Mouse (Mus musculus): ENCODE measurements around the gene Zfp420. TPM values are rescaled to one million over a fixed set of nuclear protein-coding genes. Genes with fewer than 3 reads are reported as not detected.
A peak's percentile ranks its signal among the peaks of the same experiment; 100 is the strongest.

Zfp420 gene
- polyA plus RNA-seq (2015; fragmentation: Nextera tagmentation; extraction: Ambion mirVana), result 10.4 and 11.1 TPM in 2 replicates

DNA sequence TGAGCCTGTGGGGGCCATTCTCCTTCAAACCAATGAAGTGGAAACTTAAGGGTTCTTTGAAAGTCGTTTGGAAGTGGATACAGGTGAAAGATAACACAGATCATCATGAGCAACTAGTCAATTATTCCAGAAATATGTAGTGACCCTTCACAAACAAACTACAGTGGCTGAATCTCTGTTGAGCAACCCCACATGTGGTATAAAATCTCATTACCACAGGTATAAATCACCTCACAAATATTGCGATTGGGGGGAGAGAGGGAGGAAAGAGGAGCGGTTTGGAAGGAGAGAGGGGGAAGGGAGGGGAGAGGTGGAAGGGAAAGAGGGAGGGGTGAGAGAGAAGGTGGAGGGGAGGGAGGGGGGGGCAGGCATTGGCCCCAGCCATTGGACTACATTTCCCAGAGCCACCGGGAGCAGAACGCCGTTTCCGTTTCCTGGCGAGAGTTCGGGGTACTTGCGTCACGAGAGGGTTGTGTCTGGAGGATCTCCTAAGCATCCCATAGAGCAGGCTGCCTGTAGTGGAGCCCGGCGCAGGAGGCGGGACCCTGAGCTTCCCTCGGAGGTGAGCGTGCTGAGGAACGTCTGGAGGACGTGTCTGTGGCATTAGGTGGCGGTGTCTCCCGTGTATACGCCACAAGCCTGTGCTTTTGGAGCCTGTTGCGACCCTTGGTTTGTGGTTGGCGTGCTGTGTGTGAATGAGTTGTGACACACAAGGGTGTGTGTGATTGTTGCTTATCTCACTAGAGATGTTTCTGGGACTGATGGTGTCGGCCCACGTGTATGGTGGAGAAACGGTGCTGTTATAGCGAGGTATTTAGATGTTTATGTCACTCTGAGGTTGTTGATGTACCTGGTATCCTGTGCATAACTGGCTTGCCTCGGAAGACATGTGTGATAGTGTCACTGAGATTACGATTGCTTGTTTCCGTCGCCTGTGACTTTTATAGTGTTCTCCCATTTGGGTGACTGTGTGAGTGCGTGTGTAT is at the start of gene Zfp420:
Zfp420 (plus strand) TSS at position 448 of the 986 bp plus-strand sequence.
- peaks cover 10% of the 10 kb centered on the region for H3K4me1 ChIP-seq
- H3K27ac ChIP-seq, result no peak within 1 kb of the TSS
- H3K4me3 ChIP-seq, result peak within 1 kb of the TSS; percentile 56
- H3K4me2 ChIP-seq (replicated peaks), result peak within 1 kb of the TSS; percentile 74
- H3K9me3 ChIP-seq, result no peaks in the 10 kb centered on the region
- H3K27me3 ChIP-seq, result no peaks in the 10 kb centered on the region
- peak; percentile 98 for ATAC-seq (ENCODE audit: low FRiP score, low read depth)
- H3K9ac ChIP-seq, result peak within 1 kb of the TSS; percentile 69
- WGBS, result 5% methylated on average over 32 of the region's 32 CpGs
- H3K36me3 ChIP-seq, result peaks cover 10% of the 10 kb centered on the region

DNA sequence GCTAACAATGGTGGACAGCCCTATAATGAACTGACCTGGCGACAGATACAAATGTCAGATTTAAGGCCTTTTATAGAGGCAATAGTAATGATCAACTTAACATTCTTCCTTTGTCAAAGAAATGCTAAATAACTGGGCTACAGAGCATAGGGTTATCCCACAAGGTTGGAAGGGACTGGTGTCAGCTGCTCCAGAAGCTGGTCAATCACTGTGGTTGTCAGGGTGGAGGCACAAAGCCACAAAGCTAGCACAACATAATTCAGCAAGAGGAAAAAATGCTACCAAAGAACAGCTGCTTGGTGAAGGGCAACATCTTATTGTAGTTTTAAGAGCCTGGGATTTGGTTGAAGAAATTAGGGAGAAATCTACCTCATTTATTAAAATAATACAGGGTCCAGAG is 47.5 kb upstream of the Zfp420 start:
- Histone ChIP-seq H3K27me3 (no peaks in the 10 kb centered on the region), H3K4me2 (replicated peaks) (no peak overlapping the region), H3K4me1 (peaks cover 18% of the 10 kb centered on the region), H3K4me3 (no peak overlapping the region), H3K27ac (no peak overlapping the region), H3K9ac (no peak overlapping the region), H3K9me3 (no peaks in the 10 kb centered on the region), H3K36me3 (peaks cover 5% of the 10 kb centered on the region; the same call in 1 of the 2 replicates)
- ATAC-seq (ENCODE audit: low FRiP score, low read depth), result no peak
- 94% methylated on average over 1 of the region's 1 CpGs for WGBS

DNA sequence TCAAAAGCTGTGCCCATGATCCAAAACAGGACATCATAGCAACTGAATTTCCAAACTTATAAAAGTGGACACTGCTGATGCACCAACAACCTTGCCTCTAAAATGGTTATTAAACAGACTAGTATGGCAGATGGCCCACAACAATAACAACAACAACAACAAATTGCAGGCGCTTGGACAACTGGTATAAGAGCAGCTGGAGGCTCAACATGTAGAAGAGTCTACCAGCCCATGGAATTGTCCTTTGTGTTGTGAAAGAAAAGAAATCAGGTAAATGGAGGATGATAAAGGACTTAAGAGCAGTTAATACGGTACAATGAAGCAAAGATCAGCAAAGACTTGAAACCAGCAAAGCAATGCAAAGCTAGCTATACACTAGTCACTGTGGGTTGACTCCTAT is 45.4 kb upstream of the Zfp420 start:
- no peak for ATAC-seq (ENCODE audit: low FRiP score, low read depth)
- WGBS, result 93% methylated on average over 2 of the region's 2 CpGs
- no peak overlapping the region for H3K27ac ChIP-seq
- H3K4me3 ChIP-seq, result no peak overlapping the region
- H3K4me1 ChIP-seq, result peaks cover 35% of the 10 kb centered on the region
- peaks cover 5% of the 10 kb centered on the region; the same call in 1 of the 2 replicates for H3K36me3 ChIP-seq
- H3K9me3 ChIP-seq, result no peaks in the 10 kb centered on the region
- no peak overlapping the region for H3K9ac ChIP-seq
- H3K4me2 ChIP-seq (replicated peaks), result peak overlapping the region; percentile 84
- H3K27me3 ChIP-seq, result no peaks in the 10 kb centered on the region

DNA sequence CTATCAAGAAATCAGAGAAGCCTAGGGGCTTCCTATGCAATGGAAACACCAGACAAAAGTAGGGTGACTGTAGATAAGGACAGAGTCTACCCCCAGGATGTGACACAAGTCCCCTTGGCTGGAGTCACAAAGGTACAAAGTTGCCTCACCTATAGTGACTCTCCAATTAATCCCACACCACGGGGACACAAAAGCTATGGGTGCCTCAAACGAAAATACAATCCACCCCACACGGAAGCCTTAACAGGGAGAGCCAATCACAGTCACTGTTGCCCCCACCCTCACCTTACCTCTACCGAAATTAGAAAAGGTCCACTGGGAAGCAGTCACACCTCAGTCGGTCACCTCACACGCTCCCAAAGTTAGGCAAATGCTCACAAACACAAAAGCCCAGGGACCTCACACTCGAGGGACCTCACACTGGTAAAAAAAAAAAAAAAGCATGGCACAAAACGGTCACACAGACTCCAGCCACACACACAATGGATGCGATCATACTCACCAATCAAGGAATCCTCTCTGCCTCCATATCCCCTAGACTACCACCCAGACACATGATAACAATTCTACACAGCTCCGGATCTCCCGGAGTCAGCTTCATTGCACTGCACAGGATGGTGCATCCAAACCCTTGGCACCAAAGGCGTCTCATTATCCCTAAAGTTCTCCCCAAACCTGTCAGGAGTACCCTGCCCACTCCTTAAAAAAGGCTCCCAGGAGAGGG is 44.6 kb upstream of the Zfp420 start:
- no peaks in the 10 kb centered on the region for H3K9me3 ChIP-seq
- peak overlapping the region; percentile 84 for H3K4me2 ChIP-seq (replicated peaks)
- peak overlapping the region; percentile 77 for H3K9ac ChIP-seq
- H3K4me1 ChIP-seq, result peaks cover 37% of the 10 kb centered on the region
- no peaks in the 10 kb centered on the region for H3K27me3 ChIP-seq
- ATAC-seq (ENCODE audit: low FRiP score, low read depth), result peak; percentile 37
- WGBS, result 3% methylated on average over 12 of the region's 12 CpGs
- peaks cover 5% of the 10 kb centered on the region; the same call in 1 of the 2 replicates for H3K36me3 ChIP-seq
- H3K27ac ChIP-seq, result peak overlapping the region; percentile 48; the same call in 1 of the 2 replicates
- H3K4me3 ChIP-seq, result peak overlapping the region; percentile 71

DNA sequence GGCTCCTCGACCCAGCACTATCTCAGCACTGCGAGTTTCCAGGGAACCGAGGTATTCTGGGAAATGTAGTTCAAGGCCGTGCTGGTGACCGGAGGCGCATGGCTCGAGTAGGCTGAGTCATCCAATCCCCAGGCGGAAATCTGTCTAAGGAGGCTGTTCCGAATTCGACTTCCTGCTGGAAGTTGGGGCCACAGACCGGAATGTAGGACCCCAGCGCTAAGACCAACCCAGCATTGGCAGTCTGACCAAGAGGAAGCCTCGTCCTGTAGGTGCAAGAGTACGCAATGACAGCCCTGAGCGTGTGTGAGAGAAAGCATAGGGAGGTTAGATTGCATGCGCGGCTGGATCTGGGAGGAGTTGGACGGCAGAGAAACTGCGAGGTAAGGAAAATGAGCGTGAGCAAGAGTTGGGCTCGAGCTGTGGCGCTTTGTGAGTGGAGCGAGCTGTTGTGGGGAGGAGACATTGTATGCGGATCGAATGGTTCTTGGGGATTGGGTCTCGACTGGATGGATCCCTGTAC is 43.8 kb upstream of the Zfp420 start, which contains the start of gene Zfp790:
Zfp790 (plus strand) TSS at position 205 of the 520 bp plus-strand sequence.
- H3K36me3 ChIP-seq, result peaks cover 12% of the 10 kb centered on the region
- peak within 1 kb of the TSS; percentile 84 for H3K4me2 ChIP-seq (replicated peaks)
- peaks cover 37% of the 10 kb centered on the region for H3K4me1 ChIP-seq
- under 1% methylated on average over 26 of the region's 26 CpGs for WGBS
- H3K27me3 ChIP-seq, result no peaks in the 10 kb centered on the region
- H3K4me3 ChIP-seq, result peak within 1 kb of the TSS; percentile 71
- H3K27ac ChIP-seq, result peak within 1 kb of the TSS; percentile 88
- H3K9me3 ChIP-seq, result no peaks in the 10 kb centered on the region
- H3K9ac ChIP-seq, result peak within 1 kb of the TSS; percentile 77
- peak; percentile 97 for ATAC-seq (ENCODE audit: low FRiP score, low read depth)

DNA sequence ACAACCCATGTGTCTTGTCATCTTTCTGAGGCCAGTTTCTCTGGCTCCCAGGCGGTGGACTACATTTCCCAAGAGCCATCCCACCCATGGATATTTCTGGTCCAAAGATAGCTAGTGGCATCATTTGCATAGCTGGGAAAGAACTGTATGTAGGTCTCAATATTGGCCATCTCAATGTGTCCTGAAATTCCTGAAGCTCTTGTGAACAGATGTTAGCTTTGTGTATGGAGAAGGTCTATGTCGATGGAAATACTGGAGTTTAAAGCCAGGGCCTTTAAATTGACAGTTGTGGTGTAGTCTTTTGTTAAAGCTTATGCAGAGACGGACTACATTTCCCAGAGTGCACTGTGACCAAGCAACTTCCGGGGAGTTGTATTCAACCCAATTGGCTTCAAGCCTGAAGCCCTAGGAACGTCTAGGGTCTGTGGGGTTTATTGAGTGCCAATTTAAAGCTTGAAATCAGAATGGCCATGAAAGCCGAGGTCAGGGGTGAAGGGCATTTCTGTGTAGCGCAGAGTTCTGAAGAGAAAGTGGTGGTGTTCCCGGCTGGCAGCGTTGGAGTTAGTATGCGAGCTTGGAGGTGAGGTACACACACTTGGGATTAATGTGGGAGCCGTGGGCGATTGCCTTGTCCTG is 41.0 kb upstream of the Zfp420 start:
- Histone ChIP-seq H3K4me1 (peaks cover 37% of the 10 kb centered on the region), H3K36me3 (peaks cover 33% of the 10 kb centered on the region), H3K27me3 (no peaks in the 10 kb centered on the region), H3K4me3 (peak overlapping the region; percentile 67), H3K9me3 (no peaks in the 10 kb centered on the region), H3K27ac (no peak overlapping the region), H3K9ac (peak overlapping the region; percentile 72), H3K4me2 (replicated peaks) (peak overlapping the region; percentile 78)
- ATAC-seq (ENCODE audit: low FRiP score, low read depth), result no peak
- WGBS, result 6% methylated on average over 12 of the region's 12 CpGs

DNA sequence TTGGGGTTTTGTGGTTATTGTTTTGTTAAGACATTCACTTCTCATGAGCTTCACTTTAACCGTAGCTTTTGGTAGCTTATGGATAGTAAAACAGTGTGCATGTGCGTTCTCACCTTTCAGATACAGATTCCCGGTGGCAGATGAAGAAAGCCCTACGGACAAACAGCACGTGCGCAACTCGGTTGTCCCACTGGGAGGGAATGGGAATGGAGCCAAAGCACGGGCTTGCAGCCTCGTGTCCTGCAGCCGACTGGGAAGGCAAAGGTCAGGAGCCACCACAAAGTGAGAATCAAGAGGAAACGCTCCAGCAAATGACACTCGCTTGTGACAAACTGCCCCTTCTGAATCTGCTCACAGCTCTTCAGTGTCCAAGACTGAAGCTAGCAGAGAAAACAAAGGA is 31.8 kb upstream of the Zfp420 start:
- H3K27ac ChIP-seq, result no peak overlapping the region
- H3K36me3 ChIP-seq, result peaks cover 90% of the 10 kb centered on the region
- H3K4me1 ChIP-seq, result no peaks in the 10 kb centered on the region
- H3K4me3 ChIP-seq, result no peak overlapping the region
- peaks cover 4% of the 10 kb centered on the region; the same call in 1 of the 2 replicates for H3K9me3 ChIP-seq
- H3K27me3 ChIP-seq, result no peaks in the 10 kb centered on the region
- ATAC-seq (ENCODE audit: low FRiP score, low read depth), result no peak
- no peak overlapping the region for H3K9ac ChIP-seq
- 93% methylated on average over 12 of the region's 12 CpGs for WGBS
- no peak overlapping the region for H3K4me2 ChIP-seq (replicated peaks)

DNA sequence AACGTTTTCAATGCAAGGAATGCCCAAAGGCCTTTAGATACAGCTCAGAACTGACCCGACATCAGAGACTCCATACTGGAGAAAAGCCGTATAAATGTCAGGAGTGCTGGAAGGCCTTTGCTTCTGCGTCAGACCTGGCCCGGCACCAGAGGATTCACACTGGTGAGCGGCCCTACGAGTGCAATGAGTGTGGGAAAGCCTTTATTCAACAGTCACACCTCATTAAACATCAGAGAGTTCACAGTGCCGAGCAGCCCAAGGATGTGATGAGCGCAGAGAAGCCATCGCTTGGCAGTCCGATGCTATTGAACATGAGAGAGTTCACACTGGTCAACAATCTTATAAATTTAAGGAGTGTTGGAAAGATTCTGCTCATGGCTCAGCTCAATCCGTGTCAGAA is 30.0 kb upstream of the Zfp420 start:
- Histone ChIP-seq H3K36me3 (peaks cover 90% of the 10 kb centered on the region), H3K4me1 (no peaks in the 10 kb centered on the region), H3K27ac (no peak overlapping the region), H3K4me2 (replicated peaks) (no peak overlapping the region), H3K9me3 (peaks cover 4% of the 10 kb centered on the region; the same call in 1 of the 2 replicates), H3K4me3 (no peak overlapping the region), H3K9ac (no peak overlapping the region), H3K27me3 (no peaks in the 10 kb centered on the region)
- ATAC-seq (ENCODE audit: low FRiP score, low read depth), result no peak
- WGBS, result 92% methylated on average over 12 of the region's 12 CpGs

DNA sequence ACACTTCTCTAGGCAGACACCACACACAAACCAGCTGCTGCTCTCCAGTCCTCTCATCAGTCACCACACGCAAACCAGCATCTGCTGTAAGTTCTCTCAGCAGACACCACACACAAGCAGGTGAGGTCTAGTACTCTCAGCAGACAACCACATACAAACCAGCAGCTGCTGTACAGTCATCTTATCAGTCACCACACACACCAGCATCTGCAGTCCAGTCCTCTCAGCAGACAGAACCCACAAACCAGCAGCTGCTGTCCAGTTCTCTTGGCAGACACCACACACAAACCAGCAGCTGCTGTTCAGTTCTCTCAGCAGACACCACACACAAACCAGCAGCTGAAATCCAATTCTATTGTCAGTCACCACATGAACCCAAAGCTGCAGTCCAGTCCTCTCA is 23.0 kb upstream of the Zfp420 start:
- H3K4me1 ChIP-seq, result no peaks in the 10 kb centered on the region
- no peak overlapping the region for H3K27ac ChIP-seq
- no peak overlapping the region for H3K4me2 ChIP-seq (replicated peaks)
- H3K27me3 ChIP-seq, result no peaks in the 10 kb centered on the region
- peaks cover 4% of the 10 kb centered on the region; the same call in 1 of the 2 replicates for H3K9me3 ChIP-seq
- no peak overlapping the region for H3K4me3 ChIP-seq
- no peak for ATAC-seq (ENCODE audit: low FRiP score, low read depth)
- 83% methylated on average over 1 of the region's 1 CpGs for WGBS
- no peak overlapping the region for H3K9ac ChIP-seq
- peaks cover 32% of the 10 kb centered on the region for H3K36me3 ChIP-seq

DNA sequence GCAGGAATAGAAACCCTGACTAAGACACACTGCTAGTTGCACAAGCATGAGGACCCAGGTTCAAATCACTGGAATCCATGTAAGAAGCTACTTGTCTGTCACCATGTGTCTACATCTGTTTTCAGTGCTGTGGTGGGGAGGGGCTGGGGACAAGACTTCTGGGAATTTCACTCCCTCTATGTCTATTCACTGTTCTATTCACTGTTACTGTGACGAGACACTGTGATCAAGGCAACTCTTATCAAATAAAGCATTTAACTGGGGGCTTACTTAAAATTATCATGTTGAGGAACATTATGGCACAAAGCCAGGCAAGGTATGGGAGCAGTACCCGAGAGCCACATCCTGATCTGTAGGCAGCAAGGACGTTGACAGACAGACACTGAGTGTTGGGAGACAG is 20.5 kb upstream of the Zfp420 start:
- H3K4me2 ChIP-seq (replicated peaks), result no peak overlapping the region
- 88% methylated on average over 3 of the region's 3 CpGs for WGBS
- no peak overlapping the region for H3K4me3 ChIP-seq
- no peaks in the 10 kb centered on the region for H3K27me3 ChIP-seq
- H3K9me3 ChIP-seq, result peaks cover 4% of the 10 kb centered on the region; the same call in 1 of the 2 replicates
- H3K27ac ChIP-seq, result no peak overlapping the region
- no peak overlapping the region for H3K9ac ChIP-seq
- H3K4me1 ChIP-seq, result no peaks in the 10 kb centered on the region
- ATAC-seq (ENCODE audit: low FRiP score, low read depth), result no peak
- peaks cover 19% of the 10 kb centered on the region for H3K36me3 ChIP-seq

DNA sequence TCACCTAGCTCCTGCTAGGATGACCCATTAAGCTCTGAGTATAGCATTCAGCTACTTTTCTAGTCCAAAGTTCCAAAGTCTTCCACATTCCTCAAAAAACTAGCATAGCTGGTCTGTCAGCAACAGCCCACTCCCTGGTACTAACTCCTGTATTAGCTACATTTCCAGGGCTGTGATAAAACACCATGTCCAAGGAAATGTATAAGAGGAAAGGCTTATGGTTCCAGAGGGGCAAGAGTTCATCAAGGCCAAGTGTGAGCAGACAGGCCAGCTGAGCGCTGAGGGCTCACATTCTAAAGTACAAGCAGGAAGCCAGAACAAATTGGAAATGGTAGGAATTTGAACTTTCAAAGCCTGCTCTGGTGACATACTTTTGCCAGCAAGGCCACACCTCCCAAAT is 17.7 kb upstream of the Zfp420 start:
- WGBS, result 88% methylated on average over 1 of the region's 1 CpGs
- H3K27ac ChIP-seq, result no peak overlapping the region
- H3K4me3 ChIP-seq, result no peak overlapping the region
- no peaks in the 10 kb centered on the region for H3K27me3 ChIP-seq
- H3K4me2 ChIP-seq (replicated peaks), result no peak overlapping the region
- H3K4me1 ChIP-seq, result no peaks in the 10 kb centered on the region
- no peak overlapping the region for H3K9ac ChIP-seq
- no peaks in the 10 kb centered on the region for H3K9me3 ChIP-seq
- H3K36me3 ChIP-seq, result peaks cover 34% of the 10 kb centered on the region
- ATAC-seq (ENCODE audit: low FRiP score, low read depth), result no peak
